Mouse (Mus musculus): ENCODE results near the gene Drap1. TPM values are rescaled to one million over a fixed set of nuclear protein-coding genes. Genes with fewer than 3 reads are reported as not detected.

Gene Drap1
- polyA plus RNA-seq, 1 experiment from 2014 or later = 211 TPM

DNA sequence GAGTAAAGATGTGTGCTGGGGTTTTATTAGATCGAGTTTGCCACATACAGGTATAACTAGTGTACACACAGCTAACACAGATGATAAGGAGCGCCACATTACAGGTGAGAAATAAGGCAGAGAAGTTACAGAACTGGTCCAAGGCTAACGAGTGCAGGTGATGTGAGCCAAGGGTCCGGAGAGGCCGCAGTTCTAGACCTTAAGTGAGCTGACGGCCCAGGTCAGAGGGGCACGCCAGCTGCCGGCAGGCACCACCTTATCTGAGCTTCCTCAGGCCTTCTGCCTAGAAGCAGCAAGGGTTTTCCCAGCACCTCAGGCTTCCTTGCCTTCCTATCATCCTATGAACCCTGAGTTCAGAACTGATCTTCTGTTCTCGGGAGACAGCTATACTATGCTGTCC, 5.1 kb downstream of the Drap1 start:
- peaks cover 5% of the 10 kb centered on the region; the same call in 1 of the 2 replicates for H3K36me3 ChIP-seq (ENCODE audit: control insufficient read depth, insufficient read depth, low read length)
- no peak overlapping the region for H3K4me3 ChIP-seq (ENCODE audit: low read depth, low read length)
- H3K27me3 ChIP-seq (ENCODE audit: control insufficient read depth, insufficient read depth, low read length) = no peaks in the 10 kb centered on the region
- WGBS = 92% methylated on average over 9 of the region's 9 CpGs
- peaks cover 8% of the 10 kb centered on the region; the same call in 1 of the 2 replicates for H3K4me1 ChIP-seq (replicated peaks; ENCODE audit: control insufficient read depth, insufficient read depth, low read length)
- no peak overlapping the region for H3K9ac ChIP-seq (ENCODE audit: low read depth, low read length)
- H3K9me3 ChIP-seq (ENCODE audit: control insufficient read depth, low read length) = no peaks in the 10 kb centered on the region
- H3K27ac ChIP-seq (ENCODE audit: low read depth, low read length) = no peak overlapping the region
- no peak for ATAC-seq (ENCODE audit: low FRiP score)
- no peak for DNase-seq (ENCODE audit: low spot score)
- no peak overlapping the region for H3K4me2 ChIP-seq (replicated peaks; ENCODE audit: low read depth, low read length)

DNA sequence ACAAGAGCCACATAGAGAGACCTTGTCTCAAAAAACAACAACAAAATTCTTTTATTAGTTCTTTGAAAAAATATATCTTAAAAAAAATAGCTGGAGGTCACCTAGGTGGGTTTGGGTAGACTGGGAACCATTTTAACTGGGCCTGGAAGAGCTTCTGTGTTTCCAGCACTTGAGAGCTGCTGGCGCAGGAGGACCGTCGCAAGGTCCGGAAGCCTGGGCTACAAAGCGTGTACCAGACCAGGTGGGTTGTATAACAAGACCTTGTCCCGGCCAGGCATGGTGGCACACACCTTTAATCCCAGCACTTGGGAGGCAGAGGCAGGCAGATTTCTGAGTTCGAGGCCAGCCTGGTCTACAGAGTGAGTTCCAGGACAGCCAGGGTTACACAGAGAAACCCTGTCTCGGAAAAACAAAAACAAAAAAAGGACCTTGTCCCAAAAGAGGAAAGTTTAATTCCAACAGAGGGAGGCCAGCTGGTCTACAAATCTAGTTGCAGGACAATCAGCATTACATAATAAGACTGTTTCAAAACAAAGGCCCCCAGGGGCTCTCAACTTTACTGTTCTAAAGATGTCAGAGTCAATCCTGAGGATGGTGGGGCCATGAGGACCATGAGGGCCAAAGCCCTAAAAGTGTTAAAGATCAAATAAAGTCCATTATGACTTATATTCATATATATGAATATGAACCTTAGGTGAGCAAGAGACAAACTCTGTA, 5.9 kb downstream of the Drap1 start:
- DNase-seq (ENCODE audit: low spot score) (no peak), ATAC-seq (ENCODE audit: low FRiP score) (no peak)
- Histone ChIP-seq H3K36me3 (ENCODE audit: control insufficient read depth, insufficient read depth, low read length) (peaks cover 5% of the 10 kb centered on the region; the same call in 1 of the 2 replicates), H3K27me3 (ENCODE audit: control insufficient read depth, insufficient read depth, low read length) (no peaks in the 10 kb centered on the region), H3K4me3 (ENCODE audit: low read depth, low read length) (no peak overlapping the region), H3K9ac (ENCODE audit: low read depth, low read length) (no peak overlapping the region), H3K9me3 (ENCODE audit: control insufficient read depth, low read length) (no peaks in the 10 kb centered on the region), H3K4me1 (replicated peaks; ENCODE audit: control insufficient read depth, insufficient read depth, low read length) (peaks cover 8% of the 10 kb centered on the region; the same call in 1 of the 2 replicates), H3K27ac (ENCODE audit: low read depth, low read length) (no peak overlapping the region), H3K4me2 (replicated peaks; ENCODE audit: low read depth, low read length) (no peak overlapping the region)
- WGBS = 95% methylated on average over 7 of the region's 8 CpGs

DNA sequence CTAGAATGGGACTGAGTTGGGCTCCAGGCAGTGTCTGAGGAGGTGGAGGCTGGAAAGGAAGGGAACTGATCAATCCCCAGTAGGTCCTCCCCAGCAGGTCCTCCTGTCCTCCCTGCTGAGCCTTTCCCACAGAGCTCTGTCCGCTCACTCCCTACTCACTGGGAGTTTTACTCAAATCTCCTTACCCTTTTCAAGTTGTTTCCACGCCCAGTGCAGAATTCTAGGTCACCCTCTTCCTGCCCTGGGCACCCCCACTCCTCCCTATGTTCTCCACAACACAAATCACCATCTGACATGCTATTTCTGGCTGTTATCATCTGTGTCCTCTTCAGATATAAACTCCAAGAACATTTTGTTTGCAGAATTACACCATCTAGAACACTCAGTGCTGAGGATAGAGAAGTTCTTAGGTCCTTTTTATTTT, 10.2 kb downstream of the Drap1 start:
- H3K36me3 ChIP-seq (ENCODE audit: control insufficient read depth, insufficient read depth, low read length) = no peaks in the 10 kb centered on the region
- H3K4me3 ChIP-seq (ENCODE audit: low read depth, low read length) = no peak overlapping the region
- WGBS = 83% methylated on average over 2 of the region's 2 CpGs
- DNase-seq (ENCODE audit: low spot score) (no peak), ATAC-seq (ENCODE audit: low FRiP score) (no peak)
- H3K27me3 ChIP-seq (ENCODE audit: control insufficient read depth, insufficient read depth, low read length) = no peaks in the 10 kb centered on the region
- H3K9me3 ChIP-seq (ENCODE audit: control insufficient read depth, low read length) = no peaks in the 10 kb centered on the region
- no peak overlapping the region for H3K9ac ChIP-seq (ENCODE audit: low read depth, low read length)
- no peaks in the 10 kb centered on the region for H3K4me1 ChIP-seq (replicated peaks; ENCODE audit: control insufficient read depth, insufficient read depth, low read length)
- no peak overlapping the region for H3K27ac ChIP-seq (ENCODE audit: low read depth, low read length)
- H3K4me2 ChIP-seq (replicated peaks; ENCODE audit: low read depth, low read length) = no peak overlapping the region

DNA sequence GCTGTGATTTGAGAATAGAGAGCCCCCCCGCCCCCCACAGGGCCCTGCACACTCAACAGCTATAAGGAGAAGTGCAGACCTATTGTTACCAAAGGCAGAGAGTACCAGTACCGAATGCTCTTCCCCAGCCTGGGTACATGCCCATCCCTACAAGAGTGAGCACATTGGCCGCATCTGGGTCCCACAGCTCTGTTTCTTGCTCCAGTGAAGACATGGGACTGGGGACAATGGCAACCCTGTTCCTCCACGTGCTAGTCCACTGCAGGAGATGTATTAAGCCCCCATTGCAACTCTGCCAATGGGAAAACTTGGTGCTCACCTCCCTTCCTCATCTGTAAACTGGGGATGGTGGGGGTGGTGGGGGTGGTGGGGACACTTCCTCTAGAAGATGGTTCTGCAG, 10.9 kb downstream of the Drap1 start:
- Histone ChIP-seq H3K4me3 (ENCODE audit: low read depth, low read length) (no peak overlapping the region), H3K36me3 (ENCODE audit: control insufficient read depth, insufficient read depth, low read length) (no peaks in the 10 kb centered on the region), H3K9ac (ENCODE audit: low read depth, low read length) (no peak overlapping the region), H3K27ac (ENCODE audit: low read depth, low read length) (no peak overlapping the region), H3K4me2 (replicated peaks; ENCODE audit: low read depth, low read length) (no peak overlapping the region), H3K27me3 (ENCODE audit: control insufficient read depth, insufficient read depth, low read length) (no peaks in the 10 kb centered on the region), H3K9me3 (ENCODE audit: control insufficient read depth, low read length) (no peaks in the 10 kb centered on the region), H3K4me1 (replicated peaks; ENCODE audit: control insufficient read depth, insufficient read depth, low read length) (no peaks in the 10 kb centered on the region)
- DNase-seq (ENCODE audit: low spot score) (no peak), ATAC-seq (ENCODE audit: low FRiP score) (no peak)
- WGBS = 71% methylated on average over 4 of the region's 4 CpGs

DNA sequence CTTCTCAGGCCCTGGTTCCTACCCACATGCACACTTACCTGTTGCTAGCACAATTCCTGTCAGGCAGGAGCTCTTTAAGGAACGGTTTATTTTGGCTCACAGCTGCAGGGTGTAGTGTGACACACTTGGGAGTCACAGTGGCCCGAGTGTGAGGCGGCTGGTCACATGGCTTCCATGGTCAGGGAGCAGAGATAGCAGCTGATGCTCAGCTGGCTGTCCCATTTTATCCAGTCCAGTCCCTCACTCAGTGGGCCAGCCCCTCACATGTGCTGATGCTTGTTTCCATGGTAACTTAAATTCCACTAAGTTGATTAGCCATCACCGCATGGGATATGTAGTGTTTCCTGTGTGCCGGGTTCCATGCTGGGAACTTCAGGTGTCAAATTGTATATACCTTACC, 12.8 kb downstream of the Drap1 start:
- Histone ChIP-seq H3K9ac (ENCODE audit: low read depth, low read length) (no peak overlapping the region), H3K36me3 (ENCODE audit: control insufficient read depth, insufficient read depth, low read length) (no peaks in the 10 kb centered on the region), H3K27me3 (ENCODE audit: control insufficient read depth, insufficient read depth, low read length) (no peaks in the 10 kb centered on the region), H3K4me3 (ENCODE audit: low read depth, low read length) (no peak overlapping the region), H3K4me1 (replicated peaks; ENCODE audit: control insufficient read depth, insufficient read depth, low read length) (0 out of 2 replicates have a peak, but pooled peaks cover 3% of the 10 kb centered on the region), H3K27ac (ENCODE audit: low read depth, low read length) (no peak overlapping the region), H3K9me3 (ENCODE audit: control insufficient read depth, low read length) (no peaks in the 10 kb centered on the region), H3K4me2 (replicated peaks; ENCODE audit: low read depth, low read length) (no peak overlapping the region)
- 69% methylated on average over 5 of the region's 5 CpGs for WGBS
- ATAC-seq (ENCODE audit: low FRiP score) (no peak), DNase-seq (ENCODE audit: low spot score) (no peak)

DNA sequence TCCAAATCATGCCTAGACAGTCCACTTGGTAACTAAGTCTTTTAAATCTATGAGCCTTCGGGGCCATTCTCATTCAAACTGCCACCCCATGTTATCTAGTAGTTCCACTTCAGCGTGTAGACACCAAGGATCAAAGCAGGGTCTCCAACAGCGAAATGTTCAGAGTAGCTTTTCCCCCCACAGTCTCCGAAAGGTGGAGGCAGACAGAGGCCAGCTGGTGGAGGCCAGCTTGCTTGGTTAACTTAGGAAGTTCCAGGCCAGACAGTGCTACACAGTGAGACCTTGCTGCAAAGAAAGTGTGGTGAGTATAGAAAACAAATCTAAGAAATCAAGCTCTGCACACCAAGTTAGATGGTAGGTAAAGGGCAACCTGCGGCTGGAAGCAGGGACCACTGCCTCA, 14.1 kb downstream of the Drap1 start:
- H3K4me1 ChIP-seq (replicated peaks; ENCODE audit: control insufficient read depth, insufficient read depth, low read length) = 0 out of 2 replicates have a peak, but pooled peaks cover 3% of the 10 kb centered on the region
- 85% methylated on average over 5 of the region's 5 CpGs for WGBS
- no peaks in the 10 kb centered on the region for H3K27me3 ChIP-seq (ENCODE audit: control insufficient read depth, insufficient read depth, low read length)
- DNase-seq (ENCODE audit: low spot score) (no peak), ATAC-seq (ENCODE audit: low FRiP score) (no peak)
- H3K9me3 ChIP-seq (ENCODE audit: control insufficient read depth, low read length) = no peaks in the 10 kb centered on the region
- H3K4me3 ChIP-seq (ENCODE audit: low read depth, low read length) = no peak overlapping the region
- no peak overlapping the region for H3K4me2 ChIP-seq (replicated peaks; ENCODE audit: low read depth, low read length)
- H3K36me3 ChIP-seq (ENCODE audit: control insufficient read depth, insufficient read depth, low read length) = no peaks in the 10 kb centered on the region
- no peak overlapping the region for H3K27ac ChIP-seq (ENCODE audit: low read depth, low read length)
- H3K9ac ChIP-seq (ENCODE audit: low read depth, low read length) = no peak overlapping the region

DNA sequence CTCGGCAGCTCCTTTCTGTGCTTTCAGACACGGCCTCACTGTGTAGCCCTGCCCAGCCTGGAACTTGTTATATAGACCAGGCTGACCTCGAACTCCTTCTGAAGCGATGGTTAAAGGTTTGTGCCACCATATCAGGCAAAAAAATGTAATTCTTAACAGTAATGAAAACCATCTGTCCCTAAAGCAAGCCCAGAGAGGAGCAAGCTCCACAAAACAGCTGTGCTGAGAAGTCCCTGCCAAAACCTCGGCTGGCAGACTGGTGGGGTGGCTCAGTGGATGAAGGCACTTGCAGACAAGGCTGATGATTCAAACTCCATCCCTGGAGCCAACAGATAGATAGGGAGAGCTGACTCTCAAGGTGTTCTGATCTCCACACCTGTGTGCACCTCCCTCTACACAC, 15.7 kb downstream of the Drap1 start:
- no peaks in the 10 kb centered on the region for H3K36me3 ChIP-seq (ENCODE audit: control insufficient read depth, insufficient read depth, low read length)
- ATAC-seq (ENCODE audit: low FRiP score) = no peak
- no peak for DNase-seq (ENCODE audit: low spot score)
- WGBS = 83% methylated on average over 5 of the region's 5 CpGs
- no peak overlapping the region for H3K27ac ChIP-seq (ENCODE audit: low read depth, low read length)
- 0 out of 2 replicates have a peak, but pooled peaks cover 3% of the 10 kb centered on the region for H3K4me1 ChIP-seq (replicated peaks; ENCODE audit: control insufficient read depth, insufficient read depth, low read length)
- no peaks in the 10 kb centered on the region for H3K27me3 ChIP-seq (ENCODE audit: control insufficient read depth, insufficient read depth, low read length)
- no peak overlapping the region for H3K4me3 ChIP-seq (ENCODE audit: low read depth, low read length)
- H3K4me2 ChIP-seq (replicated peaks; ENCODE audit: low read depth, low read length) = no peak overlapping the region
- H3K9me3 ChIP-seq (ENCODE audit: control insufficient read depth, low read length) = no peaks in the 10 kb centered on the region
- no peak overlapping the region for H3K9ac ChIP-seq (ENCODE audit: low read depth, low read length)

DNA sequence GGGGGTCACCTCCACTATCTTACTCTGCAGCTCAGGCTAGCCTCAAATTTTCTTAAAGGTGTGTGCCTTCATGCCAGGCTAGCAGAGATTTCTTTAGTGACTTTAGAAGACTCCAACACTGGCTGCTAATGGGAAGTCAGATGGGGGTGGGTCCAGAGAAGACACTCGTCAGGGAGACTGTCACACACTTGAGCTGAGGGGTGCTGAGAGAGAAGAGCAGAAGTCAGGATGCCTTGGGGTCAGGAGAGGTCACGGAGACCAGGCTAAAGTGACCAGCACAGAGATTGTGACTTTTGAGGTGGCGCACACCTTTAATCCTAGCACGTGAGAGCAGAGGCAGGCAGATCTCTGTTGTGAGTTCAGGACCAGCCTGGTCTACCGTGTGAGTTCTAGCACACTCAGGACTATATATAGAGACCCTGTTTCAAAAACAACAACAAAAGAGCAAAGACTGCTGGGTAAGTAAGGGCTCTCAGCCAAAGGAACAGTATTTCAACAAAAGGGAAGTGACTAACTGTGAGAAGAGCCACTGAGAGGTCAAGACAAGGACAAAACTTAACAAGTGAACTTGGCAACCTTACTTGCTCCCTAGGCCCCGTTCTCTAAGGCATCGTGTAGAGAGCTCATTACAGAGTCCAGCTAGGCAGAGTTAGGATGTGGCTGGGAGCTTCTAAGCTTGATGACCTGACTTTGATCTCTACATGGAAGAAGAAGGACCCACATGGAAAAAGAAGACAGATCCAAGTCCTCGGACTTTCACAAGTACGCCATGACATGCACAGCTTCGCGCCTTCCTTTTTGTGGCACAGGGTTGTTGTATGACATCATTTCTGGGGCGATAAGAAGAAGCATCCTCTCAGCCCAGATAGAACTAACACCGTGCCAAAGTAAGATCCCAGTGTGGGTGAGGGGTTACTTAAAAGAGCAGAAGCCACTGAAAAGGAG, 16.4 kb downstream of the Drap1 start:
- Histone ChIP-seq H3K36me3 (ENCODE audit: control insufficient read depth, insufficient read depth, low read length) (no peaks in the 10 kb centered on the region), H3K9me3 (ENCODE audit: control insufficient read depth, low read length) (no peaks in the 10 kb centered on the region), H3K4me3 (ENCODE audit: low read depth, low read length) (no peak overlapping the region), H3K9ac (ENCODE audit: low read depth, low read length) (no peak overlapping the region), H3K4me2 (replicated peaks; ENCODE audit: low read depth, low read length) (no peak overlapping the region; the same call in 1 of the 2 replicates), H3K27ac (ENCODE audit: low read depth, low read length) (no peak overlapping the region), H3K4me1 (replicated peaks; ENCODE audit: control insufficient read depth, insufficient read depth, low read length) (0 out of 2 replicates have a peak, but pooled peaks cover 3% of the 10 kb centered on the region), H3K27me3 (ENCODE audit: control insufficient read depth, insufficient read depth, low read length) (no peaks in the 10 kb centered on the region)
- ATAC-seq (ENCODE audit: low FRiP score) (no peak), DNase-seq (ENCODE audit: low spot score) (no peak)
- WGBS = 90% methylated on average over 13 of the region's 13 CpGs
